Mouse (Mus musculus): ENCODE results near the gene Mgarp. TPM values are rescaled to one million over a fixed set of nuclear protein-coding genes. Genes with fewer than 3 reads are reported as not detected.

Gene Mgarp
- polyA plus RNA-seq, 1 experiment from 2014 or later: 7.5 TPM

- under 1% methylated on average over 82 of the region's 87 CpGs for WGBS
- H3K27me3 ChIP-seq (ENCODE audit: insufficient read depth, poor library complexity, severe bottlenecking): no peaks in the 10 kb centered on the region
- peaks cover 23% of the 10 kb centered on the region for H3K4me1 ChIP-seq (replicated peaks)
- H3K4me3 ChIP-seq: peak within 1 kb of the TSS; percentile 97
- DNase-seq (ENCODE audit: low spot score): peak; percentile 85
- H3K36me3 ChIP-seq: no peaks in the 10 kb centered on the region
- peaks cover 6% of the 10 kb centered on the region; the same call in 1 of the 2 replicates for H3K9me3 ChIP-seq
- peak within 1 kb of the TSS; percentile 99 for H3K27ac ChIP-seq
Observed at GRCm38 (mm10) chr3:51340552-51341267, 55.8 kb downstream of the Mgarp start, which contains the start of gene Elf2. Gene Elf2 (minus strand): TSS chr3:51340663.

- peak overlapping the region; percentile 99 for H3K27ac ChIP-seq
- H3K4me3 ChIP-seq: peak overlapping the region; percentile 97
- no peaks in the 10 kb centered on the region for H3K27me3 ChIP-seq (ENCODE audit: insufficient read depth, poor library complexity, severe bottlenecking)
- WGBS: under 1% methylated on average over 108 of the region's 113 CpGs
- H3K9me3 ChIP-seq: peaks cover 6% of the 10 kb centered on the region; the same call in 1 of the 2 replicates
- peaks cover 23% of the 10 kb centered on the region for H3K4me1 ChIP-seq (replicated peaks)
- H3K36me3 ChIP-seq: no peaks in the 10 kb centered on the region
- peak; percentile 60 for DNase-seq (ENCODE audit: low spot score)
Observed at GRCm38 (mm10) chr3:51339734-51340551, 56.6 kb downstream of the Mgarp start.

- Histone ChIP-seq H3K27me3 (ENCODE audit: insufficient read depth, poor library complexity, severe bottlenecking) (no peaks in the 10 kb centered on the region), H3K4me3 (peak overlapping the region; percentile 97), H3K36me3 (no peaks in the 10 kb centered on the region), H3K9me3 (peaks cover 6% of the 10 kb centered on the region; the same call in 1 of the 2 replicates), H3K4me1 (replicated peaks) (peaks cover 23% of the 10 kb centered on the region), H3K27ac (peak overlapping the region; percentile 99)
- no peak for DNase-seq (ENCODE audit: low spot score)
- WGBS: 3% methylated on average over 9 of the region's 9 CpGs
Observed at GRCm38 (mm10) chr3:51339378-51339733, 57.2 kb downstream of the Mgarp start.

Other genes with a start within 250 kb of the Mgarp start
- gene Noct, start 172.3 kb downstream of the Mgarp start, polyA plus RNA-seq (2016; fragmentation: Nextera tagmentation; extraction: Ambion mirVana): 11.5 and 12.5 TPM in 2 replicates
- 35.4 and 40.5 TPM in 2 replicates for gene Elf2, start 56.1 kb downstream of the Mgarp start, polyA plus RNA-seq (2016; fragmentation: Nextera tagmentation; extraction: Ambion mirVana)
- gene Ndufc1, start 12.2 kb upstream of the Mgarp start, polyA plus RNA-seq (2016; fragmentation: Nextera tagmentation; extraction: Ambion mirVana): 675 and 776 TPM in 2 replicates
- 53.2 and 64.6 TPM in 2 replicates for gene Naa15, start 18.4 kb upstream of the Mgarp start, polyA plus RNA-seq (2016; fragmentation: Nextera tagmentation; extraction: Ambion mirVana)
- 11.8 and 14.4 TPM in 2 replicates for gene Rab33b, start 87.2 kb upstream of the Mgarp start, polyA plus RNA-seq (2016; fragmentation: Nextera tagmentation; extraction: Ambion mirVana)
- gene Setd7, start 164.1 kb upstream of the Mgarp start, polyA plus RNA-seq (2016; fragmentation: Nextera tagmentation; extraction: Ambion mirVana): 3.0 and 3.2 TPM in 2 replicates

All from hindbrain, embryonic 10.5 days (tissue).